Mouse (Mus musculus) neural tube, embryonic 15.5 days (tissue): ENCODE data around the gene Fdps. TPM values are rescaled to one million over a fixed set of nuclear protein-coding genes. Genes with fewer than 3 reads are reported as not detected.
"Not testable (repeated sequence)": the region's sequence is repeated elsewhere in the genome, so short reads cannot be mapped to it uniquely, and the experiment has no call there.

Experiments used
- ATAC-seq: fragments of 200-750 bp; cut with Nextera tagmentation; 2 replicates; pipeline ENCODE4 v1.8.0; 2017; ENCODE audit warnings: mild to moderate bottlenecking, moderate TSS enrichment, moderate library complexity; ENCODE audit not compliant: low FRiP score
- H3K27ac ChIP-seq: fragments of 300-500 bp; sonication (generic); replicated peaks from 2 replicates; pipeline ENCODE4 v1.5.1; 2015; ENCODE audit warnings: mild to moderate bottlenecking, inconsistent platforms
- H3K27me3 ChIP-seq: fragments of 300-500 bp; sonication (generic); replicated peaks from 2 replicates; pipeline ENCODE4 v1.6.1; 2015; ENCODE audit warnings: inconsistent platforms
- H3K36me3 ChIP-seq: fragments of 300-500 bp; sonication (generic); 2 replicates; pipeline ENCODE4 v1.6.1; 2015; ENCODE audit warnings: inconsistent platforms
- H3K4me1 ChIP-seq: fragments of 300-500 bp; sonication (generic); 2 replicates; pipeline ENCODE4 v1.6.1; 2015; ENCODE audit warnings: inconsistent platforms
- H3K4me2 ChIP-seq: fragments of 300-500 bp; sonication (generic); 2 replicates; pipeline ENCODE4 v1.6.1; 2015; ENCODE audit warnings: inconsistent platforms, mild to moderate bottlenecking, moderate library complexity
- H3K4me3 ChIP-seq: fragments of 300-500 bp; sonication (generic); replicated peaks from 2 replicates; pipeline ENCODE4 v1.5.1; 2015; ENCODE audit warnings: mild to moderate bottlenecking, inconsistent platforms
- H3K9ac ChIP-seq: fragments of 300-500 bp; sonication (generic); replicated peaks from 2 replicates; pipeline ENCODE4 v1.6.1; 2015; ENCODE audit warnings: mild to moderate bottlenecking, inconsistent platforms
- H3K9me3 ChIP-seq: fragments of 300-500 bp; sonication (generic); replicated peaks from 2 replicates; pipeline ENCODE4 v1.6.1; 2016; ENCODE audit warnings: inconsistent platforms
- WGBS: fragments of 180-500 bp; shearing (Covaris S2); methylation state at CpG from one replicate; pipeline ENCODE4 v1.1.7; 2015; ENCODE audit warnings: mixed read lengths; 5-methylcytosine and 5-hydroxymethylcytosine counted together
- polyA plus RNA-seq: library from polyadenylated mRNA; unstranded; fragments of >200 nt; fragmentation: Nextera tagmentation; extraction: Ambion mirVana; gene quantifications from 2 replicates; pipeline ENCODE4 v1.2.1, GENCODE M21; 2015

Fdps gene
- polyA plus RNA-seq, 1 experiment from 2014 or later = 499 TPM

DNA sequence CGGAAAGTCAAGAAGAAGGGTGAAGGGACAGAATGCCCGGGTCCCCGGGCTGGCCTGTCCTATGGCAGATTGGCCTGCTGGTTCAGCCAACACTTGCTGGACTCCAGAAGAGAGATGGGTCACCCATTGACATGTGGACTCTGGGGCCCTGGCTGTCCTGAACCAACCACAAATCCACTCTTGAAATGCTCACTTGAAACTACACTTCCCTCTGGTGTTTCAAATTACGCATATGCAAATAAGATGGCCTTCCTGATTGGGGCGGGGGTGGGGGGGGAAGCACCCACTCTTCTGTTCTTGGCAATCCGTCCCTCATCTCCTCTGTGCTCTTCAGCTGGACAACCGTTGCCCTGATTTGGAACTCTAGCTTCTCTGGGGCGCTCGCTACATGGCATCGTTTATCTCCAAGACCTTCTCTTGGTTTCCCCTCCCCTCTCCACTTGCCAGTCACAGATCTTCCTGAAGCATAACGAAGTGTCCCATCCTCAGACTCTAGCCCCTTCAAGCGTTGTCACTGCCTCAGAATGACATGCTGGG lies 17.0 kb downstream of the Fdps start:
- Histone ChIP-seq H3K4me2 (no peak overlapping the region), H3K4me3 (no peak overlapping the region), H3K27ac (no peak overlapping the region), H3K9ac (no peak overlapping the region), H3K36me3 (peaks cover 64% of the 10 kb centered on the region), H3K27me3 (no peaks in the 10 kb centered on the region), H3K9me3 (no peaks in the 10 kb centered on the region), H3K4me1 (peaks cover 21% of the 10 kb centered on the region)
- no peak for ATAC-seq
- 86% methylated on average over 12 of the region's 12 CpGs for WGBS

DNA sequence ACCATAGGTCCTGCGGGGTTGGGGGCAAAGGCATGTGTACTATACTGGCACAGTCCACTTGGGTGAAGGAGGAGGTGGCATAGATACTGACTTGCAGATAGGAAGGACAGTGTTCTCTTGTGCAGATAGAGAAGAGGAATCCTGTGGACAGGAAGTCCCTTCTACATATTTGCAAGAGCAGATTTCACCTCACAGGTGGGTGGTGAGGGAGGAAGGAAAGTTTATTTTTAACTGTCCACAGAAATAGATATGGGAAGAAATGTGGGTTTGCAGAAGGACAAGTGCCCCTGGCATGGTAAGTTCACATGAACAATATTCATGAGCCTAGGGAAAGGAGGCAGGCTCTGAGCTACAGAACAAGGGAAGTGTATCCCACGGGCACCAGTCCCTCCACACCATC lies 17.6 kb downstream of the Fdps start:
- 78% methylated on average over 2 of the region's 2 CpGs for WGBS
- Histone ChIP-seq H3K4me1 (peaks cover 15% of the 10 kb centered on the region), H3K4me3 (no peak overlapping the region), H3K9me3 (no peaks in the 10 kb centered on the region), H3K4me2 (no peak overlapping the region), H3K27me3 (no peaks in the 10 kb centered on the region), H3K27ac (no peak overlapping the region), H3K36me3 (peaks cover 66% of the 10 kb centered on the region), H3K9ac (no peak overlapping the region)
- ATAC-seq = no peak

DNA sequence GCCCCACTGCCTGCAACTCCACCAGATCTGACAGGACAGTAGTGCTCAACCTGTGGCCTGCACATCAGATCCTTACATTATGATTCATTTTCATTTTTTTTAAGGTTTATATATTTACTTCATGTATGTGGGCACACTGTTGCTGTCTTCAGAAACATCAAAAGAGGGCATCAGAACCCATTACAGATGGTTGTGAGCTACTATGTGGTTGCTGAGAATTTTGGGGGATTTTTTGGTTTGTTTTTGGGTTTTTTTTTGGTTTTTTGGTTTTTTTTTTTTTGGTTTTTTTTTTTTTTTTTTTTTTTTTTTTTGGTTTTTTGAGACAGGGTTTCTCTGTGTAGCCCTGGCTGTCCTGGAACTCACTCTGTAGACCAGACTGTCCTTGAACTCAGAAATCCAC lies 19.5 kb downstream of the Fdps start:
- H3K36me3 ChIP-seq = peaks cover 62% of the 10 kb centered on the region
- not testable (repeated sequence) for H3K9me3 ChIP-seq, ATAC-seq

DNA sequence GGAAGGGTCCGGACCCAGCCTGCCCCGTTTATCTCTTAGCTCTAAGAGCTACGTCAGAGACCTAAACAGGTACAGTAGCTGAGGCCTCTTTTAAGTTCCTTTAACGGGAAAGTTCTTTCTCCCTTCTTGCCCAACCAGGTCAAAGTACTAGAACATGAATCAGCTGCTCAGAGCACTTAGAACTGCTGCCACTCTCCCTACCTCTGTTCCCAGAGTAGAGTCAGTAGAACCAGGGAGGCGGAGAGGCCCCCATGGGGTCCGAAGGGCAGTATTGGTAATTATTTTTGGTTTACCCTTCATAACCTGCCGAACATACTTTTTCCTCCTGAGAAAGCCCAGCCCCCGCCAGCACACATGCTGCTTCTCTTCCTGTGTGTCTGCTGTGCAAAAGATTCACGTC lies 24.4 kb downstream of the Fdps start:
- no peak for ATAC-seq
- Histone ChIP-seq H3K4me2 (no peak overlapping the region), H3K36me3 (peaks cover 71% of the 10 kb centered on the region), H3K27ac (no peak overlapping the region), H3K27me3 (no peaks in the 10 kb centered on the region), H3K4me3 (no peak overlapping the region), H3K4me1 (no peaks in the 10 kb centered on the region), H3K9me3 (no peaks in the 10 kb centered on the region), H3K9ac (no peak overlapping the region)
- 90% methylated on average over 9 of the region's 9 CpGs for WGBS

More for the DNA sequence above, 19.5 kb downstream of the Fdps start:
- H3K4me1 ChIP-seq, H3K4me3 ChIP-seq, H3K9ac ChIP-seq, H3K27me3 ChIP-seq, H3K27ac ChIP-seq, H3K4me2 ChIP-seq: not testable (repeated sequence)

DNA sequence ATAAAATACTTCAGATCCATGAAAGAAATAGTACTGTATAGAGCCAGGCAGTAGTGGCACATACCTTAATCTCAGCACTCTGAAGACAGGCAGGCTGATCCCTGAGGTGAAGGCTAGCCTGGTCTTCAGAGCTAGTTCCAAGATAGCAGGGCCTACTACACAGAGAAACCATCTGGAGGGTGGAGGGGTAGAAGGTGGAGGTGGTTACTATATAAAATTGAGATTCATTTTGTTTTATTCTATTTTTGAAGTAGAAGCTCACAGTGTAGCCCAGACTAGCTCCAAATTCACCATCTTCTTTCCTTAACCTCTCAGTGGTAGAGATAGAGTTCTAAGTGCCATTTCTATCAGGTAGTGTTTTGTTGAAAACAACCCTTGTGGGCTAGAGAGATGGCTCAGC lies 34.5 kb downstream of the Fdps start:
- H3K9ac ChIP-seq = no peak overlapping the region
- H3K27ac ChIP-seq = no peak overlapping the region
- no peak overlapping the region for H3K4me2 ChIP-seq
- H3K36me3 ChIP-seq = peaks cover 89% of the 10 kb centered on the region
- H3K9me3 ChIP-seq = no peaks in the 10 kb centered on the region
- H3K4me1 ChIP-seq = no peaks in the 10 kb centered on the region
- no peak for ATAC-seq
- H3K4me3 ChIP-seq = no peak overlapping the region
- H3K27me3 ChIP-seq = no peaks in the 10 kb centered on the region

DNA sequence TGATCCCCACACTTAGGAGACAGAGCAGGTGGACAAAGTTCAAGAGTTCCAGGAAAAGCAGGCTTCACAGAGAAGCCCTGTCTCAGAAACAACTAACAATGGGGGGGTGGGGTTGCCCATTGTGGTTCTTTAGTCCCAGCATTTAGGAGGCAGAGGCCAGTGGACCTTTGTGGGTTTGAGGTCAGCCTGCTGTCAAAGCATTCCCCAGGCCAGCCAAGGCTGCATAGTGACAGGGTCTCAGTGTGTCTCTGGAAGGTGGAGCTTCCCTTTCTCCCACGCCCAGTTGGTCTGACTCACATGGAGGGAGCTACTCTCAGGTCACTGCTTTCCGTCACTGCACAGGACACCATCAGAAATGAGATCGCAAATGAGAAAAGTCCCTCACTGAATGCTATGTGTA lies 40.1 kb downstream of the Fdps start:
- H3K27ac ChIP-seq = no peak overlapping the region

DNA sequence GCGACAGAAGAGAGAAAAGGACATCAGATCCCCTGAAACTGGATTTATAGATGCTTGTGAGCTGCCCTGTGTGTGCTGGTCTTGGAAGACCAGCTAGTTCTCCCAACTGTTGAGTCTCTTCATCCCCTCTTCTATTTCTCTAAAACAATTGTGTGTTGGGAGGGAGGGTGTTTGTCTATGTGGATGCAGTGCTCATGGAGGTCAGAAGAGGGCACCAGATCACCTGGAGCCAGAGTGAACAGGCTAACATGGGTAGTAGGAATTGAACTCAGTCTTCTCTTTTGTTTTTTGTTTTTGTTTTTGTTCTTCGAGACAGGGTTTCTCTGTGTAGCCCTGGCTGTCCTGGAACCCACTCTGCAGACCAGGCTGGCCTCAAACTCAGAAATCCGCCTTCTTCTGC lies 43.0 kb downstream of the Fdps start:
- H3K27ac ChIP-seq = no peak overlapping the region
- no peak for ATAC-seq
- H3K4me3 ChIP-seq = no peak overlapping the region
- H3K36me3 ChIP-seq = peaks cover 87% of the 10 kb centered on the region
- H3K9me3 ChIP-seq = no peaks in the 10 kb centered on the region
- H3K4me2 ChIP-seq = no peak overlapping the region
- H3K4me1 ChIP-seq = no peaks in the 10 kb centered on the region
- 82% methylated on average over 3 of the region's 3 CpGs for WGBS
- H3K9ac ChIP-seq = no peak overlapping the region
- H3K27me3 ChIP-seq = no peaks in the 10 kb centered on the region

More for the DNA sequence above, 40.1 kb downstream of the Fdps start:
- WGBS = 38% methylated on average over 3 of the region's 3 CpGs
- no peak overlapping the region for H3K9ac ChIP-seq
- no peak for ATAC-seq
- no peaks in the 10 kb centered on the region for H3K4me1 ChIP-seq
- peaks cover 87% of the 10 kb centered on the region for H3K36me3 ChIP-seq
- H3K27me3 ChIP-seq = no peaks in the 10 kb centered on the region
- no peak overlapping the region for H3K4me3 ChIP-seq
- no peak overlapping the region for H3K4me2 ChIP-seq
- no peaks in the 10 kb centered on the region for H3K9me3 ChIP-seq

DNA sequence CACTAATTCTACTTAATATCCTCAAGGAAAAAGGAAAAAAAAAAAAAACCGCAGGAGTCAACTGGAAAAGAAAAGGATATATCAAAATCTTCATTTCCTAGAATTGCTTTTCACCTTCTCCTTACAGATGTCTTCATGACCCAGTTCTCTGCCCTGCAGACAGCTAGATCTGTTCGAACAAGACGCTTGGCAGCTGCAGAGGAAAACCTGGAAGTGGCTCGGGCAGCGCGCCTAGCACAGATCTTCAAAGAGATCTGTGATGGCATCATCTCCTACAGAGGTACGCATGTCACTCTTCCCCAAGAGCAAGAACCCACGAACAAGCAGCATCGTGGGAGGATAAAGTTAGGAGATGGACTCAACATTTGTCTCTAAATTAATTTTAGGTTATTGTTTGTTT lies 43.4 kb downstream of the Fdps start:
- Histone ChIP-seq H3K4me3 (no peak overlapping the region), H3K4me2 (no peak overlapping the region), H3K36me3 (peaks cover 84% of the 10 kb centered on the region), H3K9ac (no peak overlapping the region), H3K4me1 (no peaks in the 10 kb centered on the region), H3K27ac (no peak overlapping the region), H3K9me3 (no peaks in the 10 kb centered on the region), H3K27me3 (no peaks in the 10 kb centered on the region)
- 95% methylated on average over 9 of the region's 9 CpGs for WGBS
- ATAC-seq = no peak

Other genes starting within 250 kb of the Fdps start
- 48.6 and 49.2 TPM in 2 replicates for gene Msto1, start 188.0 kb downstream of the Fdps start, polyA plus RNA-seq
- 19.1 and 19.4 TPM in 2 replicates for gene Ash1l, start 151.3 kb downstream of the Fdps start, polyA plus RNA-seq
- 144 TPM in 2 replicates for gene Dap3, start 150.8 kb downstream of the Fdps start, polyA plus RNA-seq
- gene Rusc1, start 8.6 kb downstream of the Fdps start, polyA plus RNA-seq = 93.2 and 114 TPM in 2 replicates
- not detected in 2 replicates for gene Gm43738, start 860 bp downstream of the Fdps start, polyA plus RNA-seq
- gene Pklr, start 34.2 kb upstream of the Fdps start, polyA plus RNA-seq = 0.06 and 1.4 TPM in 2 replicates
- gene Hcn3, start 58.2 kb upstream of the Fdps start, polyA plus RNA-seq = 44.8 and 59.3 TPM in 2 replicates
- gene Clk2, start 62.8 kb upstream of the Fdps start, polyA plus RNA-seq = 20.2 and 22.5 TPM in 2 replicates
- gene Scamp3, start 75.5 kb upstream of the Fdps start, polyA plus RNA-seq = 163 and 168 TPM in 2 replicates
- gene Fam189b, start 81.2 kb upstream of the Fdps start, polyA plus RNA-seq = 41.4 and 47.2 TPM in 2 replicates
- gene Gba, start 101.0 kb upstream of the Fdps start, polyA plus RNA-seq = 45.5 and 47.9 TPM in 2 replicates
- gene Thbs3, start 113.2 kb upstream of the Fdps start, polyA plus RNA-seq = 38.6 and 48.2 TPM in 2 replicates
- 159 and 171 TPM in 2 replicates for gene Mtx1, start 125.1 kb upstream of the Fdps start, polyA plus RNA-seq
- 0.56 and 0.79 TPM in 2 replicates for gene Muc1, start 127.1 kb upstream of the Fdps start, polyA plus RNA-seq
- 221 and 222 TPM in 2 replicates for gene Krtcap2, start 144.0 kb upstream of the Fdps start, polyA plus RNA-seq
- gene Trim46, start 144.3 kb upstream of the Fdps start, polyA plus RNA-seq = 63.0 and 76.6 TPM in 2 replicates
- gene Dpm3, start 157.4 kb upstream of the Fdps start, polyA plus RNA-seq = 85.0 and 95.8 TPM in 2 replicates
- gene Slc50a1, start 168.6 kb upstream of the Fdps start, polyA plus RNA-seq = 40.9 and 49.3 TPM in 2 replicates
- gene Efna1, start 179.2 kb upstream of the Fdps start, polyA plus RNA-seq = 9.7 and 16.5 TPM in 2 replicates
- gene Efna3, start 221.0 kb upstream of the Fdps start, polyA plus RNA-seq = 95.8 and 107 TPM in 2 replicates
- 3.0 and 5.9 TPM in 2 replicates for gene Efna4, start 236.1 kb upstream of the Fdps start, polyA plus RNA-seq
- gene Adam15, start 248.0 kb upstream of the Fdps start, polyA plus RNA-seq = 69.9 and 71.9 TPM in 2 replicates